Mouse (Mus musculus) hindbrain, embryonic 11.5 days (tissue): ENCODE results near the gene Fam53b. TPM values are rescaled to one million over a fixed set of nuclear protein-coding genes. Genes with fewer than 3 reads are reported as not detected.

Experiments
- ATAC-seq: fragments of 200-750 bp; cut with Nextera tagmentation; 2 replicates; pipeline ENCODE4 v1.8.0; 2017; ENCODE audit warnings: mild to moderate bottlenecking, moderate TSS enrichment, moderate library complexity; ENCODE audit not compliant: low FRiP score
- DNase-seq: peaks from one replicate; pipeline ENCODE4 v3.0.0-alpha.2; 2015; ENCODE audit warnings: low spot score
- H3K27ac ChIP-seq: fragments of 300-500 bp; sonication (generic); 2 replicates; pipeline ENCODE4 v1.5.1; 2014; ENCODE audit warnings: mild to moderate bottlenecking, low read depth, low read length
- H3K27me3 ChIP-seq: fragments of 300-500 bp; sonication (generic); 2 replicates; pipeline ENCODE4 v1.6.1; 2014; ENCODE audit warnings: mild to moderate bottlenecking, low read length, moderate library complexity, mixed read lengths; ENCODE audit not compliant: control insufficient read depth, insufficient read depth
- H3K36me3 ChIP-seq: fragments of 300-500 bp; sonication (generic); 2 replicates; pipeline ENCODE4 v1.6.1; 2014; ENCODE audit warnings: mild to moderate bottlenecking, low read length, moderate library complexity, mixed read lengths; ENCODE audit not compliant: control insufficient read depth, insufficient read depth
- H3K4me1 ChIP-seq: fragments of 300-500 bp; sonication (generic); replicated peaks from 2 replicates; pipeline ENCODE4 v1.6.1; 2014; ENCODE audit warnings: low read length, mixed read lengths; ENCODE audit not compliant: control insufficient read depth, insufficient read depth
- H3K4me2 ChIP-seq: fragments of 300-500 bp; sonication (generic); replicated peaks from 2 replicates; pipeline ENCODE4 v1.6.1; 2014; ENCODE audit warnings: mild to moderate bottlenecking, low read depth, low read length
- H3K4me3 ChIP-seq: fragments of 300-500 bp; sonication (generic); 2 replicates; pipeline ENCODE4 v1.5.1; 2014; ENCODE audit warnings: low read depth, low read length
- H3K9ac ChIP-seq: fragments of 300-500 bp; sonication (generic); 2 replicates; pipeline ENCODE4 v1.6.1; 2014; ENCODE audit warnings: low read depth, low read length
- H3K9me3 ChIP-seq: fragments of 300-500 bp; sonication (generic); 2 replicates; pipeline ENCODE4 v1.6.1; 2016; ENCODE audit warnings: low read length; ENCODE audit not compliant: control insufficient read depth
- WGBS: fragments of 180-500 bp; shearing (Covaris S2); extraction: QIAGEN DNeasy Blood & Tissue Kit; methylation state at CpG from one replicate; pipeline ENCODE4 v1.1.7; 2014; 5-methylcytosine and 5-hydroxymethylcytosine counted together
- polyA plus RNA-seq: library from polyadenylated mRNA; unstranded; fragments of >200 nt; fragmentation: Nextera tagmentation; extraction: Ambion mirVana; gene quantifications from 2 replicates; pipeline ENCODE4 v1.2.1, GENCODE M21; 2014

Fam53b gene
- polyA plus RNA-seq, 1 experiment from 2014 or later = 16.9 TPM

DNA sequence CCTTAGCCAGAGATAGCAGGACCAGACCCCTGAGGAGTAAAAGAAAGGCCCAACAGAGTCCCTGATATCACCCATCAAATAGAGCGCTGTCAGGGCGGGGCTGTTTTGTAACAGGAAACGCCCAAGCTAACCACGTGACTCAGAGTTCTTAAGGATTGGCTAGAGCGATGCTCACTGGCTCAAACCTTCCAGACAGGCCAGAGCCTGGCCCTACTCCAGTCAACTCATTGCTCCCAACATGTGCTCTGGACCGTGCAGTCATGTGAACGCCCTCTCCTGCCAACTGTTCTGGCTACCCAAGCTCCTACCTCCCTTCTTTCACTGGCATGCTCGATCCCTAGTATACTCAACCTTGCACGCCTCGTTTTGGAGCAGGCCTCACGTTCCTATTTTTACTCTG, 89.8 kb downstream of the Fam53b start:
- Histone ChIP-seq H3K4me3 (no peak overlapping the region), H3K9me3 (no peaks in the 10 kb centered on the region), H3K27ac (no peak overlapping the region), H3K36me3 (no peaks in the 10 kb centered on the region), H3K27me3 (no peaks in the 10 kb centered on the region), H3K4me1 (no peaks in the 10 kb centered on the region; the same call in 1 of the 2 replicates), H3K9ac (no peak overlapping the region), H3K4me2 (no peak overlapping the region)
- no peak for DNase-seq
- WGBS = 90% methylated on average over 11 of the region's 11 CpGs
- no peak for ATAC-seq

DNA sequence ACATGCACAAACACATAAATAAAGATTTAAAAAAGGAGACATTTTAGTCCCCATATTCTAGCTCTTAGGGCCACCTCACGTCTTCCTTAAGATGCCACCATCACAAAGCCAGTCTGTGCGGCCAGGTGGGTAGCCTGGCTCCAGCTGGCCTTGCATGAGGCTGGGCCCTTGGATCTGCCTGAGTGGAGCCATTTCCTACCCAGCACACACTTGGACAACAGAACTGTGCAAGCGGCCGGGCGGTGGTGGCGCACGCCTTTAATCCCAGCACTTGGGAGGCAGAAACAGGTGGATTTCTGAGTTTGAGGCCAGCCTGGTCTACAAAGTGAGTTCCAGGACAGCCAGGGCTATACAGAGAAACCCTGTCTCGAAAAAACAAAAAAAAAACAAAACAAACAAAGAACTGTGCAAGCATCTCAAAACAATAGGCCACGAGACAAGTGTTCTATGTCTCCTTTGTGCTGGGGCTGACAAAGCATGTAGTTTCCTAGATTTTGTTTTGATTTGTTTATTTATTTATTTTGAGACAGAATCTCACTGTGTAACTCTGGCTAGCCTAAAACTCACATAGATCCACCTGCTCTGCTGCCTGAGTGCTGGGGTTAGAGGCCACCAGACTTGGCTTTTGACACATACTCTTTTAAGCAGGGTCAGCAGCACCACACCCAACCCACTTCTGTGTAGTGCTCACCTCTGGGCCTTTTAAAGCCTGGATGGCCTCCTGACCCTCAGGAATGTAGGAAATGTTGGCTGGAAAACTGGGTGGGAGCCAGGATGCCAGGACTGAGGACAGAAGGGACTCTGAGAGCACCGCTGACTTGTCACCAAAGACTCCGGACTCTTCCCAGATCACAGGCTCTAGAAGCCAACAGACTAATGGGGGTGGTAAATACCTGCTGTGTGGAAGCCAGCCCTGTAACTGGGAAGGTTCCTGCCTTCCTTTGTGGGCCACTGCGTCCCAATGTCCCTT, 91.0 kb downstream of the Fam53b start:
- no peak overlapping the region for H3K9ac ChIP-seq
- no peaks in the 10 kb centered on the region for H3K36me3 ChIP-seq
- H3K27me3 ChIP-seq = no peaks in the 10 kb centered on the region
- H3K9me3 ChIP-seq = no peaks in the 10 kb centered on the region
- no peak overlapping the region for H3K4me2 ChIP-seq
- no peak for DNase-seq
- 86% methylated on average over 12 of the region's 12 CpGs for WGBS
- H3K4me3 ChIP-seq = no peak overlapping the region
- no peak for ATAC-seq
- H3K4me1 ChIP-seq = no peaks in the 10 kb centered on the region; the same call in 1 of the 2 replicates
- no peak overlapping the region for H3K27ac ChIP-seq

DNA sequence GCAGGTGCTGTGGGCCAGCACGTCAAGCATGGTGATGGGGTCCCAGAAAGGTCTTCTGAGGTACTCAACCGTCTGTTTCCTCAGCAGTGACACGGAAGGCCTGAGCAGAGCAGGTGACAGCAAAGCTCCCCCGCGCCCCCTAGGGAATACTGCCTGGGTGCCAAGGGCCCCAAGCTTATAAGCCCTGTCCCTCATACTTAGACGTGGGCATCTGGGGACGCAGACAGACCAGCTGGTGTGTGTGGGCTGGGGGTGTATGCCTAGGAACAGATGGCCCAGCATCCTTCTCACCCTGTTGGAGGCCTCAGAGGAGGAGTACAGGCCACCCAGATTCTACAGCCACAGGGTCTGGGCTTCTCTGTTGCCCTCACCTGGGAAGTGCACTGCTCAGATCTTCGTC, 93.1 kb downstream of the Fam53b start:
- no peaks in the 10 kb centered on the region for H3K9me3 ChIP-seq
- no peak overlapping the region for H3K27ac ChIP-seq
- no peak overlapping the region for H3K4me2 ChIP-seq
- H3K4me3 ChIP-seq = no peak overlapping the region
- ATAC-seq (no peak), DNase-seq (no peak)
- no peaks in the 10 kb centered on the region for H3K27me3 ChIP-seq
- H3K36me3 ChIP-seq = no peaks in the 10 kb centered on the region
- 84% methylated on average over 8 of the region's 8 CpGs for WGBS
- no peaks in the 10 kb centered on the region for H3K4me1 ChIP-seq
- no peak overlapping the region for H3K9ac ChIP-seq

DNA sequence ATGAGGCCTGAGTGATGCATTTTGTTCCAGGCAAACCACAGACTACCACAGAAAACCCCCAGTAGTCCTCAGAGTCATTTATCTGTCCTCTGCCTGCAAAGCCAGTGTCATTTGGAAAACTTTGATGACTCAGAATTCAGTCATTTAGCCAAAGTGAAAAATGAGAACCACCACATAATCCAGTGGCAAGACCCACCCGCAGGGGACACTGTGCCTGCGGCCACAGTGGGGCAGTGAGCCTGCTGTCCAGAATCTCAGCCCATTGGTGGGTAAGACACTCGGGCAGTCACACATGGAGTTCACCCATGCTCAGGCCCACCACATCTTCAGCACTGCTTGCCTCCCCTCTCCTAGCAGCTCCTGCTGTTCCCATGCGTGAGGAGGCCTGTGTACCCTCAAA, 94.1 kb downstream of the Fam53b start:
- H3K4me2 ChIP-seq = no peak overlapping the region
- no peak overlapping the region for H3K4me3 ChIP-seq
- no peaks in the 10 kb centered on the region for H3K9me3 ChIP-seq
- H3K27ac ChIP-seq = no peak overlapping the region
- WGBS = 85% methylated on average over 4 of the region's 4 CpGs
- H3K9ac ChIP-seq = no peak overlapping the region
- no peaks in the 10 kb centered on the region for H3K27me3 ChIP-seq
- DNase-seq (no peak), ATAC-seq (no peak)
- H3K4me1 ChIP-seq = no peaks in the 10 kb centered on the region; the same call in 1 of the 2 replicates
- H3K36me3 ChIP-seq = no peaks in the 10 kb centered on the region

DNA sequence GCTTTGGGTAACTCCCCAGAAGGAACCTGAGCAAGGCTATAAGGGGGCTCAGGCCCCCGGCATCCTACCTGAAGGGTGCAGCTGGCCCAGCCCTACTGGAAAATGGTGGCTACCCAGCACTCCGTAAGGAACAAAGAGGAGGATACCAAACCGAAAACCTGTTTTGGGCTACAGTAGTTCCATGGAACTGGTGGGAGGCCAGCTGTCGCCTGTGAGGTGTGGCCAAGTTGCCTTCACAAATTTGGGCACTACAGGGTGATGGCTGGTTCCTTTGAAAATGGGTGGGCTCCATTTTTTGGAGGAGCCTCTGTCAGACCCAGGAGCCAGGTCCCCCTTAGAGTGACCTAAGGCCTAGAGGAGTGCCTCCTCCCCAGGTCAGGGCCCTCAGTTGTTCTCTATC, 98.4 kb downstream of the Fam53b start:
- H3K4me2 ChIP-seq = no peak overlapping the region
- no peaks in the 10 kb centered on the region for H3K27me3 ChIP-seq
- H3K36me3 ChIP-seq = no peaks in the 10 kb centered on the region
- DNase-seq (no peak), ATAC-seq (no peak)
- H3K27ac ChIP-seq = no peak overlapping the region
- H3K9ac ChIP-seq = no peak overlapping the region
- no peak overlapping the region for H3K4me3 ChIP-seq
- H3K9me3 ChIP-seq = no peaks in the 10 kb centered on the region
- 89% methylated on average over 4 of the region's 4 CpGs for WGBS
- H3K4me1 ChIP-seq = no peaks in the 10 kb centered on the region; the same call in 1 of the 2 replicates

DNA sequence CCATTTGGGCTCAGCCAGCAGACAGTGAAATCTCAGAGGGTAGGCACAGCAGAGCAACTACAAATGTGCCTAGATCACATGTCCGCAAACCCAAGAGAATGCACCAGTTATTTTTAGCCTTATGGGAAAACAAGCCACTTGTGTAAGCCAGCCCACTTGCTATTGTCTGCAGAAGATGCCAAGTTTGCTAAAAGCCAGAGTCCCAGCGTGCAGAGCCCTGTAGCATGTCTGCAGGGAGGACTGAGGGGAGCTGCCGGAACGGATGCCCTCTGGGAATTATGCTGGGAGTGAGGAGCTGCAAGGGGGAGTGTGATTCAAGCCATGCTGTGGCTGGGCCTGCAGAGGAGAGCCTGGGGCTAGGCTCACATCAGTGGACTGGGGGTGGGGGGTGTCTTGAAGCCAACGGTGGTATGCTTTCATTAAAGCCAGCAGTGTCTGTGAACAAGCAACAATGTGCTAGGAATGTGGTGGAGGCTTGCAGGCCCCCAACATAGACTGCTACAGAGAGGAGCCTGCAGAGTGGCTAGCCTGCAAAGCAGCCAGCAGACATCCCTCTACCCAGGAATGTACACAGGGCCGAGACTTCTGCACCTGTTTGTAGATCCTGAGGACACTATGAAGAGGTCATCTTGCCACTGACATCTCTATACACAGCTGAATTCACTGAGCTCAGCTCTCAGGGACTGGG, 99.3 kb downstream of the Fam53b start:
- no peaks in the 10 kb centered on the region for H3K9me3 ChIP-seq
- no peak overlapping the region for H3K27ac ChIP-seq
- H3K4me3 ChIP-seq = no peak overlapping the region
- DNase-seq (no peak), ATAC-seq (no peak)
- no peaks in the 10 kb centered on the region for H3K36me3 ChIP-seq
- H3K27me3 ChIP-seq = no peaks in the 10 kb centered on the region
- no peak overlapping the region for H3K4me2 ChIP-seq
- 52% methylated on average over 6 of the region's 6 CpGs for WGBS
- H3K4me1 ChIP-seq = no peaks in the 10 kb centered on the region; the same call in 1 of the 2 replicates
- no peak overlapping the region for H3K9ac ChIP-seq

DNA sequence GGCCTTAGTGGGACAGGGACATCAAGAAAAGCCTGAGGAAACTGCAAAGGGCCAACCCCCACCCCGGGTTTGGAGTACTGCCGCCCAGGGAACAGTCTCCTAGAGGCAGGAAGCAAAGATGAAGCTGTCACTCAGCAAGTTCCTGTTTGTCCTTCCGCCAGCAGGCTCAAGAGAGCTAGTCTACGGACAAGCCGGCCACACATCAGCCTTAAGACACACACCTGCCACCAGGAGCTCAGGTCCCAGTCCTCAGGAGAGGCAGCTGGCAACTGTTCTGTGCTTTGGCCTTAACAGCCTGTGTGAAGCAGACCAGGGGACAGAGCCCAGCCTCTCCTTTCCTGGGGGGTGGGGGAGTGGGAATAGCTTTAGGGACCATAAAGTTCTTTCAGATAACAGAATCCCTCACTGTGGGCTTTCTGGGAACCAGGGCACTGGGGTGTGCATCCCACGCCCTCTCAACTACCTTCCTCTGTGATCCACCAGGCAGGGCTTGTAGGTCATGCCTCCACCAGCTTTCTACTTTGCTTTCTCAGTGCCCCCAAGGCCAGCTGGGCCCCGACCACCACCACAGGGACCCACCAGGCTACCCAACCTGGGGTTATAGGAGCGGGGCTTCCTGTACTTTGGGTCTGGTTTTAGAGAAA, 100.1 kb downstream of the Fam53b start:
- WGBS = 70% methylated on average over 8 of the region's 8 CpGs
- Histone ChIP-seq H3K27me3 (no peaks in the 10 kb centered on the region), H3K4me2 (no peak overlapping the region), H3K4me3 (no peak overlapping the region), H3K36me3 (no peaks in the 10 kb centered on the region), H3K27ac (no peak overlapping the region), H3K9ac (no peak overlapping the region), H3K4me1 (no peaks in the 10 kb centered on the region; the same call in 1 of the 2 replicates), H3K9me3 (no peaks in the 10 kb centered on the region)
- ATAC-seq = no peak
- no peak for DNase-seq

DNA sequence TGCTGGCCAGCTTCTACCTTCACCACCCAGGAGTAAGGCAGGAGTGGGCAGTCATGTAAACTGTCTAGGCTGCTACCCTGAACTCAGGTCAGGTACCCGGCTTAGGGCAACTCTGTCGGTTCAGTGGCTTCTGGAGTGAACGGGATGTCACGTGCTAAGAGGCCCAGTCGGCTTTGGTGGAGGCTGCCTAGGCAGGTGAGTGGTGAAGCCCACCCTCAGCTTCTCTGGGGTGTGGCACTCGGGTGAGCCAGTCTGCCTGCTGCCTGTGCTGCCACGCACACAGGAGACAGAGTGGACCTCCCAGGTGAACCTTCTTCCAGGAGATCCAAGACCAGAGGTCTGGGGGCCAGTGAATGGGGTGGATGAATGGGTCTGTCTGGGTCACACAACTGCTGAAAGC, 100.7 kb downstream of the Fam53b start:
- ATAC-seq (no peak), DNase-seq (no peak)
- H3K4me1 ChIP-seq = no peaks in the 10 kb centered on the region; the same call in 1 of the 2 replicates
- no peak overlapping the region for H3K4me3 ChIP-seq
- WGBS = 78% methylated on average over 7 of the region's 7 CpGs
- H3K36me3 ChIP-seq = no peaks in the 10 kb centered on the region
- no peak overlapping the region for H3K4me2 ChIP-seq
- no peaks in the 10 kb centered on the region for H3K27me3 ChIP-seq
- no peak overlapping the region for H3K27ac ChIP-seq
- no peaks in the 10 kb centered on the region for H3K9me3 ChIP-seq
- H3K9ac ChIP-seq = no peak overlapping the region
